Mouse (Mus musculus) Patski (cell line): ENCODE data around the gene Adamts2. TPM values are rescaled to one million over a fixed set of nuclear protein-coding genes. Genes with fewer than 3 reads are reported as not detected.

Experiments used
- ATAC-seq: fragments of 100-300 bp; one replicate; pipeline ENCODE4 v1.8.0; 2021
- CTCF ChIA-PET: fragments of 350-600 bp; sonication (Branson Sonifier 250); formaldehyde crosslinking; loops from one replicate; lab custom pipeline; 2022; ENCODE audit warnings: inconsistent platforms; lab: Charles Lee
- POLR2A ChIA-PET: fragments of 350-600 bp; sonication (Branson Sonifier 250); formaldehyde crosslinking; loops from one replicate; lab custom pipeline; 2022; ENCODE audit warnings: antibody characterized with exemption, inconsistent platforms; lab: Charles Lee
- DNase-seq: peaks from one replicate; pipeline ENCODE4 v3.0.0-alpha.2; 2011; ENCODE audit warnings: low read depth, low spot score
- H3K27me3 ChIP-seq: fragments of 371-371 bp; one replicate; pipeline ENCODE4 v1.5.1; 2021
- CTCF ChIP-seq: fragments of 100-300 bp; IDR thresholded peaks from one replicate; pipeline ENCODE4 v1.5.1; 2021
- in situ Hi-C: fragments of 300-500 bp; cut with MboI; formaldehyde crosslinking; loops from 3 replicates; pipeline ENCODE4 v1.11.1; 2018; ENCODE audit warnings: low pct_unique_long_range_greater_than_20kb, mixed read lengths
- polyA plus RNA-seq: library from polyadenylated mRNA; unstranded; gene quantifications from one replicate; pipeline ENCODE4 v1.2.3, GENCODE M21; 2021

Adamts2 gene
- polyA plus RNA-seq, 1 experiment from 2014 or later = 1.7 TPM

- POLR2A ChIA-PET = no interaction called here
- CTCF ChIA-PET = no interaction called here
- H3K27me3 ChIP-seq = peaks cover 6% of the 10 kb centered on the region
- no peak for DNase-seq
- no peak for TF ChIP-seq CTCF
- in situ Hi-C loops = no loop called here
- no peak for ATAC-seq
These were observed 8.9 kb upstream of the Adamts2 start for GRCm38 (mm10) chr11:50592892-50593553.

GRCm38 (mm10) chr11:50596571-50596970 is 5.3 kb upstream of the Adamts2 start:
- no peak for DNase-seq
- peaks cover 17% of the 10 kb centered on the region for H3K27me3 ChIP-seq
- TF ChIP-seq CTCF = no peak
- in situ Hi-C loops = no loop called here
- ATAC-seq = no peak
- ChIA-PET CTCF (no interaction called here), POLR2A (no interaction called here)

- DNase-seq (no peak), ATAC-seq (no peak)
- TF ChIP-seq CTCF = no peak
- ChIA-PET CTCF (interaction anchor here (1.1 to 1.5 kb wide), 2 partner anchors 10 to 12 kb away, joined by 3 to 4 read pairs; no protein-coding TSS in a partner anchor), POLR2A (no interaction called here)
- in situ Hi-C loops = no loop called here
- peaks cover 23% of the 10 kb centered on the region for H3K27me3 ChIP-seq
These were observed 2.7 kb upstream of the Adamts2 start for GRCm38 (mm10) chr11:50599156-50599555.

- DNase-seq (no peak), ATAC-seq (no peak)
- ChIA-PET CTCF (no interaction called here), POLR2A (no interaction called here)
- no peak for TF ChIP-seq CTCF
- in situ Hi-C loops = no loop called here
- peaks cover 23% of the 10 kb centered on the region for H3K27me3 ChIP-seq
These were observed 635 bp downstream of the Adamts2 start for GRCm38 (mm10) chr11:50602356-50603081.

GRCm38 (mm10) chr11:50603082-50603910 is 1.4 kb downstream of the Adamts2 start:
- in situ Hi-C loops = no loop called here
- CTCF ChIA-PET = no interaction called here
- H3K27me3 ChIP-seq = peaks cover 23% of the 10 kb centered on the region
- no peak for DNase-seq
- POLR2A ChIA-PET = no interaction called here
- no peak for TF ChIP-seq CTCF
- no peak for ATAC-seq

GRCm38 (mm10) chr11:50604371-50604770 is 2.5 kb downstream of the Adamts2 start:
- ChIA-PET POLR2A (no interaction called here), CTCF (no interaction called here)
- TF ChIP-seq CTCF = no peak
- DNase-seq (no peak), ATAC-seq (no peak)
- H3K27me3 ChIP-seq = peaks cover 23% of the 10 kb centered on the region
- in situ Hi-C loops = no loop called here

- CTCF ChIA-PET = no interaction called here
- POLR2A ChIA-PET = no interaction called here
- no peaks in the 10 kb centered on the region for H3K27me3 ChIP-seq
- TF ChIP-seq CTCF = no peak
- in situ Hi-C loops = no loop called here
- DNase-seq = no peak
- ATAC-seq = no peak
These were observed 9.3 kb downstream of the Adamts2 start for GRCm38 (mm10) chr11:50611181-50611580.

GRCm38 (mm10) chr11:50617015-50617543 is 15.2 kb downstream of the Adamts2 start:
- H3K27me3 ChIP-seq = no peaks in the 10 kb centered on the region
- no peak for DNase-seq
- in situ Hi-C loops = no loop called here
- ATAC-seq = no peak
- POLR2A ChIA-PET = interaction anchor here (0.6 kb wide), 1 partner anchor 150 kb away, joined by 4 read pairs; no protein-coding TSS in a partner anchor
- TF ChIP-seq CTCF = no peak
- CTCF ChIA-PET = no interaction called here

GRCm38 (mm10) chr11:50620926-50621325 is 19.0 kb downstream of the Adamts2 start:
- no peak for TF ChIP-seq CTCF
- H3K27me3 ChIP-seq = no peaks in the 10 kb centered on the region
- ChIA-PET POLR2A (no interaction called here), CTCF (no interaction called here)
- no peak for DNase-seq
- ATAC-seq = no peak
- in situ Hi-C loops = no loop called here

- CTCF ChIA-PET = no interaction called here
- no peaks in the 10 kb centered on the region for H3K27me3 ChIP-seq
These were observed 19.5 kb downstream of the Adamts2 start for GRCm38 (mm10) chr11:50621364-50621763.

More at GRCm38 (mm10) chr11:50621364-50621763, 19.5 kb downstream of the Adamts2 start:
- POLR2A ChIA-PET = no interaction called here
- DNase-seq (no peak), ATAC-seq (no peak)
- in situ Hi-C loops = no loop called here
- no peak for TF ChIP-seq CTCF
